Mouse (Mus musculus) stomach, postnatal 0 days (tissue): ENCODE results near the gene Rxfp3.

Experiments used
- CTCF ChIP-seq: IDR thresholded peaks from 2 replicates; pipeline ENCODE4 v1.5.1; 2016; ENCODE audit warnings: antibody characterized with exemption, low read depth, mild to moderate bottlenecking, moderate library complexity
- EP300 ChIP-seq: optimal IDR thresholded peaks from 2 replicates; pipeline ENCODE3; 2016; ENCODE audit warnings: antibody characterized with exemption

- TF ChIP-seq EP300 = no peak
- TF ChIP-seq CTCF = no peak
Measured at GRCm38 (mm10) chr15:11084241-11084992, 46.6 kb upstream of the Rxfp3 start.
